Mouse (Mus musculus) thymus, postnatal 36 days (tissue): ENCODE data around the gene Gm20388.
"Not testable (repeated sequence)": the region's sequence is repeated elsewhere in the genome, so short reads cannot be mapped to it uniquely, and the experiment has no call there.

Experiments used
- DNase-seq, 2 experiments: peaks; one replicate each; pipeline ENCODE4 v3.0.0; 2022; ENCODE audit warnings: mixed read lengths in 2 of 2

Gm20388 gene

DNA sequence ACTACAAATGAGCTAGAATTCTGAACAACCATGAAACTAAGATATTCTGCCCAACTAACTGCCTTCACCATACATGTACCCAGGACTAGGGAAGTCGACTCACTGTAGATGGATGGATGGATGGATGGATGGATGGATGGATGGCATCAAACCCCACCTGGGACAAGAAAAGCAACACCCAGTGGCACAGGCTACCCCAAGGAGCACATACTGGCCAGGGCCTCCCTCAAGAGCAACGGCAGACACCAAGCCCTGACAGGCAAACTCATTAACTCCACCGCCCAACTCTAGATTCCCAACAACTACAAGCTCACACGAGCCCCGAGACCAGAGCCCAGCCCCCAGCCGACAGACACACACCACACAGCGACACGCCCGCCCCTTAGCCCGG is 3626.3 kb downstream of the Gm20388 start:
- no peak for DNase-seq

DNA sequence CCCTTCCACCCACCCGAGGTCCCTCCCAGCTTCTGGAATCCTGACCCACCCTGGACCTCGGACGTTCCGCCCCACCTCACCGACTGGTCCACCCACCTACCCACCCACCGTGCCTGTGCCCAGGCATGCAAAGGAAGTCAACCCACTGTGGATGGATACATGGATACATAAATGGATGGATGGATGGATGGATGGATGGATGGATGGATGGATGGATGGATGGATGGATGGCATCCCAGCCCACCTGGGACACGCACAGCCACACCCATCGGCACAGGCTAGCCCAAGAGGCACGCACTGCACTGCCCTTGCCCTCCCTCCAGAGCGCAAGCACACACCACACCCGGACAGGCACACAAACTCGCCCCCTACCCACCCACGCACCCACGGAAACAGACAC is 3627.0 kb downstream of the Gm20388 start:
- peak; percentile 13 to 31 for DNase-seq

- not testable (repeated sequence) for DNase-seq
Measured at GRCm38 (mm10) chr8:123564221-123564620, 3653.6 kb downstream of the Gm20388 start.

DNA sequence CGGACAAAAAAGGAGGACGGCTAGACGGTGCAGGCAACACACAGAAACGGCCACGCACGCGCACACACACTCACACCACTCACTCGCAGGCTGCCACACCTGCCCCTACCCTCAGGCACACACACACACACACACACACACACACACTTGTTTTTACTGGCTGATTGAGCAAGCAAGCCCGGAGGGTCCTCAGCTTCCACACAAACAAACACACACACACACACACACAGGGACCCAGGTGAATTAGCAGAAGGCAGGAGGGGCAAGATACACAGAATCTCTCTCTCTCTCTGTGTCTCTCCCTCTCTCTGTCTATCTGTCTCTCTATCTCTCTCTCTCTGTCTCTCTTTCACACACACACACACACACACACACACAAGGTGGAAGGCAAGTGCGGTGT is 3664.7 kb downstream of the Gm20388 start:
- peak; percentile 3 to 6 for DNase-seq

DNA sequence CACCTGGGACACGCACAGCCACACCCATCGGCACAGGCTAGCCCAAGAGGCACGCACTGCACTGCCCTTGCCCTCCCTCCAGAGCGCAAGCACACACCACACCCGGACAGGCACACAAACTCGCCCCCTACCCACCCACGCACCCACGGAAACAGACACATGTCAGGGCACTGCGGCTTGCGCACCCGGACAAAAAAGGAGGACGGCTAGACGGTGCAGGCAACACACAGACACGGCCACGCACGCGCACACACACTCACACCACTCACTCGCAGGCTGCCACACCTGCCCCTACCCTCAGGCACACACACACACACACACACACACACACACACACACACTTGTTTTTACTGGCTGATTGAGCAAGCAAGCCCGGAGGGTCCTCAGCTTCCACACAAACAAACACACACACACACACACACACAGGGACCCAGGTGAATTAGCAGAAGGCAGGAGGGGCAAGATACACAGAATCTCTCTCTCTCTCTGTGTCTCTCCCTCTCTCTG is 3690.1 kb downstream of the Gm20388 start:
- DNase-seq: peak in 1 of 2 experiments; percentile 5

- DNase-seq: not testable (repeated sequence)
Measured at GRCm38 (mm10) chr8:123601457-123601856, 3690.8 kb downstream of the Gm20388 start.

- DNase-seq: not testable (repeated sequence)
Measured at GRCm38 (mm10) chr8:123612652-123613051, 3702.0 kb downstream of the Gm20388 start.

- DNase-seq: not testable (repeated sequence)
Measured at GRCm38 (mm10) chr8:123623523-123623922, 3712.9 kb downstream of the Gm20388 start.

GRCm38 (mm10) chr8:123624274-123624673 is 3713.6 kb downstream of the Gm20388 start:
- no peak for DNase-seq

DNA sequence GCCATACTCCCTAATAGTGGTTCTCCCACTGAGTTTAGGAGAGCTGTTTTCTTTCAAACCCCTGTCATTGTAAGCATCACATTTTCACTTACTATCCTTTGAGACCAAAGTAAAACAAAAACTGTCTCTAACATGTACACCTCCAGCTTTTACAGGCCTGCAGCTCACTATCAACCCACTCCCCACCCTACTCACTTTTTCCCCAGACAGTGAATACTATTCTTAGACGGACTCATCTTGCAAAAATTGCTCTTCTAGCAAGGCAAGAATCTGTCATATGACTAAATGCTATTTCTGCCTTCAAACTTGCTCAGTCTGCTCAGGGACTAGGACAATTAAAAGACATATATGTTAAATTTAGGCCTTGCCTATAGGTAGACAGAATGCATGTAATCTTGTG is 3714.1 kb downstream of the Gm20388 start:
- DNase-seq: no peak

DNA sequence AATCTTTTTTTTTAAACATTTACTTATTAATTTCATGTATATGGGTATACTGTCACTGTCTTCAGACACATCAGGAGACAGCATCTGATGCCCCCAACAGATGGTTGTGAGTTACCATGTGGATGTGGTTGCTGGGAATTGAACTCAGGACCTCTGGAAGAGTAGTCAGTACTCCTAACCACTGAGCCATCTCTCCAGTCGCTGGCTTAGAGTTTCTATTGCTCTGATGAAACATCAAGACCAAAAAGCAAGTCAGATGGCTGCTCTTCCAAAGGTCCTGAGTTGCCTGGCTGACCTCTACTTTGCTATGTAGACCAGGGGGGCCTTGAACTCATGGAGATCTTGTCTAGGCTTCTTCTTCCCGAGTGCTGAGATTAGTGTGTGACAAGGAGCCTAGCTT is 3715.1 kb downstream of the Gm20388 start:
- DNase-seq: no peak

DNA sequence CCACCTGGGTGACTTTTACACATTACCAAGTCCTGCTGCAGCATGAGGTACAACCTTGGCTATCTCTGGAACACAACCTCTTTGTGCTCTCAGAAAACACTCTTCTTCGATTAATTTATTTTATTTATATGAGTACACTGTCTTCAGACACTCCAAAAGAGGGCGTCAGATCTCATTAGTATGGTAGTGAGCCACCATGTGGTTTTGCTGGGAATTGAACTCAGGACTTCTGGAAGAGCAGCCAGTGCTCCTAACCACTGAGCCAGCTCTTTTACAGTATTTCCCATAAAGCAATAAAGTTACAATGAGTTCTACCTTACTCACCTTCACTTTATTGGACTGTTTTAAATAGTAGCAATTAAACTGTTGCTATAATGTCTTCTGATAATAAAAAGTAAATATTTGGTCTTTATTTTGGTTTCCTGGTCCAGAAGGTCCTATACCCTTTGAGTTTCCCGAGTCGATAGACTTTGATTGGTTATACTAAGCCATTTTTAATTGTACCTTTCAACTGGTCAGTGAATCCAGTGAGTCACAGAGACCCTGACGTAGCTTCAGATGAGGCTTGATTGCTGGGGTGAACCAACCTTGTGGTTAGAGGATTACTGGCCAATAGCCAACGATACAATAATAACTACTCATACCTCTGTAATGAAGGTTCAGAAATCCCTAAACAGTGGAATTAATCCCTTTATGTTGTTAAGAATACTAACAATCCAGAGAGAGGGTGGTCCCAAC is 3716.9 kb downstream of the Gm20388 start:
- no peak for DNase-seq

GRCm38 (mm10) chr8:123628253-123628967 is 3717.8 kb downstream of the Gm20388 start:
- peak; percentile 32 to 39 for DNase-seq

DNA sequence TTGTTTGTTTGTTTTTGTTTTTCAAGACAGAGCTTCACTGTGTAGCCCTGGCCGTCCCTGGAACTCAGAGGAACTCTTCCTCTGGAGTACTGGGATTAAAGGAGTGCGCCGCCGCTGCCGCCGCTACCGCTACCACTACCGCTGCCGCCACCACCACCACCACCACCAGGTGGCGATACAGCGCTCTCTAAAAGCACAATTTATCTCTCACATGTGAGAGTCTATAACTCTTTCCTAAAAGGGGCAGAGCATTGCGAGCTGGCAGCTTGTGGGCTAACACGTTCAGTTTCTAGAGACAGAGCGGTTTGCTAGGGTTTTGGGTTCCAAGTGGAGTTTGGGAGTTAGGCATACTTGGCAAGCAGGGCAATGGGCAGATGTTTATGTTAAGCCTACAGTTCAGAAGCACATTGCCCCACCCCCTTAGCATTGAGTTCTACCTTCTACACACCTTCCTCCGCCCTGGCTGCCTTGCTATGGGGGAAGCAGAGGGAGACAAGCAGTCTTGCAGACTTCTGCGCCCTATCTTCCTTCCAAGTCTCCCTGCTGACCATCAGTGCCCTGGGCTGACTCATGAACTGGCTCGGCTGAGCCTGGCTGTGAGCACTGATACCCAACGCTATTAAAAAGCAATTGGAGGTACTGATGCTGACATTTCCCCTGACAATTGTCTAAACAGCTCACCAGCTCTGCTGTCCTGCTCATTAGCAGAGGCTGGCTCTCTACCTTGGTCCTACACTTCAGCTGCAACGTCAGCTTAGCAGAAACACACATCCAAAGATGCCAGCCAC is 3718.5 kb downstream of the Gm20388 start:
- DNase-seq: peak; percentile 37 to 50

- no peak for DNase-seq
Measured at GRCm38 (mm10) chr8:123630058-123630457, 3719.4 kb downstream of the Gm20388 start.

- DNase-seq: no peak
Measured at GRCm38 (mm10) chr8:123630841-123631251, 3720.2 kb downstream of the Gm20388 start.

DNA sequence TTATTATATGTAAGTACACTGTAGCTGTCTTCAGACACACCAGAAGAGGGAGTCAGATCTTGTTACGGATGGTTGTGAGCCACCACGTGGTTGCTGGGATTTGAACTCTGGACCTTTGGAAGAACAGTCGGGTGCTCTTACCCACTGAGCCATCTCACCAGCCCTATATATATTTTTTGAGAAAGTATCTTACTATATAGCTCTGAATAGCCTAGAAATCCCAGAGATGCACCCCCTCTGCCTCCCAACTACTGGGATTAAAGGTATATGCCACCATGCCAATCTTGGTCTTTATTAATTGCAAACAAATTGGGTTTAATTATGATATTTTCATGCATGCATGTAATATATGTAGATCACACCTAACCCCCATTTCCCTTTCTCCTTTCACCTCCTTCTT is 3721.1 kb downstream of the Gm20388 start:
- not testable (repeated sequence) for DNase-seq

GRCm38 (mm10) chr8:123632257-123632656 is 3721.6 kb downstream of the Gm20388 start:
- no peak for DNase-seq

GRCm38 (mm10) chr8:123633801-123634200 is 3723.2 kb downstream of the Gm20388 start:
- DNase-seq: no peak

DNA sequence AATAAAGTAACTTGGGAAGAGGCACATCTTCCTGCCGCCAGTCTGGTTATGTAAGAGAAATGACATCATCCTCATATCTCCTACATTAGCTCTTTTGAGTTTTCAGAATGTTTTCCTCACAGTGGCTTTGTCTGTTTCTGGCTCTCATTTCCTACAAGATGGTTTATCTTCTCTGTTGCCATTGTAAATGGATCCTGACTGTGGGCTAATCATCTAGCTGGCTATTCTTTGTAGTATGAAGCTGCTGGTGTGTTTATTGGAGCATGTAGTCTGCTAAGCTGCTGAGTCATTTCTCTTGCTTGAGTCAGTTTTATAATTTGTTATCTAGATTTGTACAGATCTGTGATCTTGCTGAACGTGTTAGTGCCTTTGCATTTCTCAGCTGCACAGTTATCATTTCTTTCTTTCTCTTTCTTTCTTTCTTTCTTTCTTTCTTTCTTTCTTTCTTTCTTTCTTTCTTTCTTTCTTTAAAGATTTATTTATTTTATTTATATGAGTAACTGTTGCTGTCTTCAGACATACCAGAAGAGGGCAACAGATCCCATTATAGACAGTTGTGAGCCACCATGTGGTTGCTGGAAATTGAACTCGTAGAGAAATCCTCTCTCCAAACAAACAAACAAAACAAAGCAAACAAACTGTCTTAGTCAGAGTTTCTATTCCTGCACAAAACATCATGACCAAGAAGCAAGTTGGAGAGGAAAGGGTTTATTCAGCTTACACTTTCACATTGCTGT is 3723.9 kb downstream of the Gm20388 start:
- no peak for DNase-seq

DNA sequence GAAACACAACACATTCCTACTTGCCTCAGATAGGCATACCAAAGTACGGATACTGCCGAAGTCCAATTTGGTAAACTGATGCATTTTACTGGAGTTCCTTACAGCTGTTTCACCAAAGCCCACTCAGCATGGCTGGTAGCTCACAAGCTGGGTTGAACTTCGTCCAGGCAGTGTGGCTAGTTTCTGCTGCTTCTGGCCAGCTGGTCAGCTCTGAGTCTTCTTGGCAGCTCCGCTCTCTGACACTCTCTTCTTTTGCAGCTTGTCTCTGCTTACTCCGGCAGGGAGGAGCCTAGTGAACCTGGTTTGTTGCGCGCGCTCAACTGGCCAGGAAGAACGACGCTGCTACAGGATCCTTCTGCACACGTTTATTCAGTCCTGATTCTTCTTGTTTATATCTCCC is 3725.0 kb downstream of the Gm20388 start:
- DNase-seq: no peak

- DNase-seq: peak in 1 of 2 experiments; percentile 17
Measured at GRCm38 (mm10) chr8:123643330-123644051, 3732.8 kb downstream of the Gm20388 start.
